Mouse (Mus musculus): ENCODE data around the gene Fbxw5.
"Not testable (repeated sequence)": the region's sequence is repeated elsewhere in the genome, so short reads cannot be mapped to it uniquely, and the experiment has no call there.

Fbxw5 gene

DNA sequence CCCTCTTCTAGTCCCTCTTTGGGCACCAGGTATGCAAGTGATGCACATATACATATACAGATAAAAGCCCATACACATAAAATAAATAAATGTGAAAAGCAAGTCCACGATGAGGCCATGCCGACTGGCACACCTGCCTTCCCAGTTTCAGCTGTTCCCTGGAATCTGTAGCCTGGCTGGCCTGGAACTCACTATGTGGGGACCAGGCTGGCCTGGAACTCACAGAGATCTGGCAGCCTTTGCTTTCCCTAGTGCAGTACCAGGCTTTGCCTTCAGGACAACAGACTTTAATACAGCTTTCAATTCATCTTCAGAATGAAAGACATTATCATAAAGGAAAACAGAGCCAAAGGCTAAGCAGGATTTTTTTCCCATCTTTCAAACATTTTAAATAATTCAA is 33.2 kb downstream of the Fbxw5 start:
- no peak for DNase-seq

DNA sequence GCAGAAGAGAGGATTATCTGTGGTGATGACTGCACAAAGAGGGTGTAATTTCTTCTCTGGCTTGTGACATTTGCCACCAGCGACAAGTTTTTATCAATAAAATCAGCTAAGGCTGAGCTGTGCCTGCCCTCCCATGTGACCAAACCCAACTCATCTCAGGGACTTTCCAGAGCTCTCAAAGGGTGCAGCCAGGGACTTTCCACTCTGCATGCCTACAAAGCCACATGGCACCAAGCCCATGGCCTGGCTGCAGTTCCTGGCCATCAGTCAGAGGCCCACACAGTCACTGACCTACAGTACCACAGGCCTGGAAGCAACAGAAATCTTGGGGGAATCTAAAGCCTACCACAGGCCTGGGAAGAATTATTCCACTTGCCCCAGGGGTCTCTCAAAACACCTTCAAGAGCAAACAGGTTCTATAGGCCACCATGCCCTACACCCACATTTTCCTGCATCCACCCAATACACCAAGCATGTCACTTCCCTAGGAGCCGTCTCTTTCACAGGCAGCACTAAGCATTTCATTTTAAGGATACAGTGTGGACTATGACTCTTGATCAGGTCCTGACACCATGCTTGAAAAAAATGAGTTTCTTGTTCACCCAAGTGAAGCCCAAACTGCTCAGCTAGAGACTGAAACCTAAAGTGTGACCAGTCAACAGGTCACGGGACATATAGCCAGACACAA is 33.8 kb downstream of the Fbxw5 start:
- DNase-seq = no peak

DNA sequence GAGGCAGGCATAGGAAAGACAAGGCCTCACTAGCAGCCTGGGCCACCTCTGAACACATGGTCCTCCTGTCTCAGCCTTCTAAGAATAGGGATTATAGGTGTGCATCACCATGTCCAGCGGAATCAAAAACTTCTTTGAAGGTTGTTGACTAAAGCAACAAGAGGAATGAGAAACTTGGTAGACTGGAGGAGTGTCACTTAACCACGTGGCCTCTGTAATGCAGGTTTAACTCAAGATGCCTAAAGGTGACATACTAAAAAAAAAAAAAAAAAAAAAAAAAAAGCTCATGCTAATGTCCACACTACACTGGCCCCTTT is 34.3 kb downstream of the Fbxw5 start:
- DNase-seq = no peak

DNA sequence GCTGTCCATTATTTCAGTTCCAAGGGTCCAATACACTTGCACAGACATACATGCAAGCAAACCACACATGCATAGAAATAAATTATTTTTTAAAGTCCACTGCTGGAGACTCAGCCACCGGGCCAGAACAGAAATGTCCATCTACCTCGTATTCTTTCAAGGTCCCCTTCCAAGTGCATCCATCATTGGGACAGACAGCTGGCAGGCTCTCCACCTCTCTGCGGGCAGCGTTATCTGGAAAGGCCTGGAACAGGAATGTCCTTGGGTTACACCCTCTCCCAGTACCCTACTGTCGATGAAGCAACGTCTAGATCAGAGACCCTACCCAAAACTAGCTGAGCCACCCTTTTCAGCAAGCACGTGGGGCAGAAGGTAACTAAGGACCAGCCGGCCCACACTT is 36.0 kb downstream of the Fbxw5 start:
- no peak for DNase-seq

DNA sequence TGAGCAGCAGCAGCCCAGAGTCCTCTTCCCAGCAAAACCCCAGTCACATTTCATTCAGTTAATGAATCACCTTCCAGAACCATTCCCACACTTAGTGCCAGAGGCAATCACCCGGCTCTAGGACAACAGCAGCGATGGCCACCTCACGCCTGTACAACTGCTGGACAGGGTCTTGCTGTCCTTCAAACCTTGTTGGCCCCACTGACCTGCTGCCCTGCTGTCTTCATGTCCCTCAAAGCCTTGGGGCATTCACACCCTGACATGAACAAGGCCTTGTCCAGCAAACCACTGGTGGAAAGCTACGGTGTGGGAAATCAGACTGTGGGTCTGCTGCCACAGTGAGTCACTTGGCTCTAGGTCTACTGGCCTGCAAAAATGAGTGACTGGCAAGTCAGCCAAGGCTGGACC is 40.0 kb downstream of the Fbxw5 start:
- DNase-seq = no peak

DNA sequence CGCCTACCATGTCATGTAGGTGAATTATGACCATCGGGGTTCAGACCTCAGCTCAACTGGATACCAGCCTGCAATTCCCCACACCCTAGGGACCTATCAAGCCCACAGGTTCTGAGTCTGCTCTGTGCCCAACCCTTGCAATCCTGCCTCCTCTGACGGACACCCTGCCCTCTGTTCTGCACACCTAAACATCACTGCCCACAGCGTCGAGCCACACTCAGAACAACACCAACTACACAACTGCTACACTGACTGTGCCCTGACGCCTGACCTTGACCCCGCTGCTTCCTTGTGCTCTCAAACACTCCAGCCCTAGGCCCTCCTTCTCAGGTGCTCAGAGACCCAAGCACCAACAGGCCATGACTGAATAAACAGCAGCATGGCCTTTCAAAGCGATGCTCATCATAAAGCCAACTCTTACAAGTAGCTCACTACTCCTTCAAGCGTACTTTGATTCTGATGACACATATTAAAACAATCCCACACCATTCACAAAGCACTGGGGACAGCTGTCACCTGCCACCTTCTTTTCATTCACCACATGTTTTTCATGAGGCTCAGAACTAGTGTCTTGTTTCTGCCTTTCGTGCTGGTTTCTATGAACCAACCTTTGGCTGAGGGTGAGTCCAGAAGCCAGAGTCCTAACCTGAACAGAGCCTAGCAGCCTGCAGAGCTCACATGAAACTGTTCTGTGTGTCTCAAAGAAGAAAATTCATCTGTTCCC is 41.3 kb downstream of the Fbxw5 start:
- no peak for DNase-seq

DNA sequence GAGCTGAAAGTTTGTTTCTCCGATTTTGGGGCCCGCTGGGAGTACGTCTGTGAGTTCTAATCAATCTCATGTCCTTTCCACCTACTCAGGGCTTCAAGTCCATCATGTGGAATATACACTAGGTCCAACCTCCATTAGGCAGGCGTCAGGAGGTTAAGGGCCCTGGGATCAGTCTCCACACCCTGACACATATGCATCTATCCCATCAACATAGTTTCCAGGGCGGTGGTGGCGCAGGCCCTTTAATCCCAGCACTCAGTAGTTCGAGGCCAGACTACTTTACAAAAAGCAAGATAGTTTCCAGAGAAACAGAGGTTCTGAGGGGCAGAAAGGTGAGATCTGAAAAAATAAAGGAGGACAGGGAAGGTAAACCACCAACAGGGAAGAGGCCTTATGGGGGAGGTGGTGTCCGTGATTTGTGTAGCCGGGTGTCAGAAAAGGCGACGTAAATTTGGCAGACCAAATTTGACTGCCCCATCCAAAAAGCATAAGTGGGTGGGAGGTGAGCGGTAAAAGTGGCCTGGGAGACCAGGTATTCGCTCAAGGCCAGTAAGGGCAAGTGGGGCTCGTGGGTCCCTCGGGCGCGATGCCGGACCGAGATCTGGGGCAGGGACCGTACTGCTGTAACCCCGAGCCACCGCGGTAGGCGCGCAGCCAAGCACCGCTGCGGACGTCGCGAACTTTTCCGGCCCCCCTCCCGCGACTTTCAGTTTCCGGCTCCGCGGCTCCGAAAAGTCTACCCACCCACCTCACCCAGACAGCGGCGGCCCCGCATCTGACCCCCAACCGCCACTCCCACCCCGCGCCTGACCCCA is 45.7 kb downstream of the Fbxw5 start:
- no peak for DNase-seq

DNA sequence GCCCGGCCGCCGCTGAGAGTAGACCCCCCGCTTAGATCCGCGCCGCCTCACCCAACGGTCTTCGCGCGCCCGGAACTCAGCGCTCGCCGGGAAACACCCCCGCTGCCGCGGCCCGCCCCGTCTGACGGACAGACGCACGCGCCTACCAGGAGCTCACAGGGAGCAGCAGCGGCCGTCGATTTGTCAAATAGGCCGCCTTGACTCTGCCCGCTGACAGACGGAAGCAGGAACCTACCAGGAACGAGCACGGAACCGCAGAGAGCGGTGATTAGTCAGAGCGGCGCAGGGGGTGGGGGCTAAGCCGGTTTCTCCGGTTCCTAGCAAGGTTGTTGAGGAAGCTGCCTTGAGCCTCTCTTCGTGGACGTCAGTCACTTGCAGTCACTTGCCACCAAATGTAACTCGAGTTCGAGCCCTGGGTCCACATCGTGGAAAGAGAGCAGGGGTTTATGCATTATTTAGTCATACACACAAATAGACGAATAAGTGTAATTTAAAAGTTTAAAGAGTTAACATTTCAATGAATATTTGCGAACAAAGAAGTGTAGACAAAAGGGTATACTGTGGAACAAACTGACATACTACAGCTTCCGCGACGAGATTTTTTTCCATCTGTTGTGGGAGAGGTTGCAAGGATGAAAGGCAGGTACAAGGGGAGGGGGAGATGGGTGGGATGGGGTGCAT is 46.4 kb downstream of the Fbxw5 start, which contains the start of gene Traf2:
Traf2 (minus strand) TSS at position 130 of the 681 bp plus-strand sequence.
- peak; percentile 98 for DNase-seq

DNA sequence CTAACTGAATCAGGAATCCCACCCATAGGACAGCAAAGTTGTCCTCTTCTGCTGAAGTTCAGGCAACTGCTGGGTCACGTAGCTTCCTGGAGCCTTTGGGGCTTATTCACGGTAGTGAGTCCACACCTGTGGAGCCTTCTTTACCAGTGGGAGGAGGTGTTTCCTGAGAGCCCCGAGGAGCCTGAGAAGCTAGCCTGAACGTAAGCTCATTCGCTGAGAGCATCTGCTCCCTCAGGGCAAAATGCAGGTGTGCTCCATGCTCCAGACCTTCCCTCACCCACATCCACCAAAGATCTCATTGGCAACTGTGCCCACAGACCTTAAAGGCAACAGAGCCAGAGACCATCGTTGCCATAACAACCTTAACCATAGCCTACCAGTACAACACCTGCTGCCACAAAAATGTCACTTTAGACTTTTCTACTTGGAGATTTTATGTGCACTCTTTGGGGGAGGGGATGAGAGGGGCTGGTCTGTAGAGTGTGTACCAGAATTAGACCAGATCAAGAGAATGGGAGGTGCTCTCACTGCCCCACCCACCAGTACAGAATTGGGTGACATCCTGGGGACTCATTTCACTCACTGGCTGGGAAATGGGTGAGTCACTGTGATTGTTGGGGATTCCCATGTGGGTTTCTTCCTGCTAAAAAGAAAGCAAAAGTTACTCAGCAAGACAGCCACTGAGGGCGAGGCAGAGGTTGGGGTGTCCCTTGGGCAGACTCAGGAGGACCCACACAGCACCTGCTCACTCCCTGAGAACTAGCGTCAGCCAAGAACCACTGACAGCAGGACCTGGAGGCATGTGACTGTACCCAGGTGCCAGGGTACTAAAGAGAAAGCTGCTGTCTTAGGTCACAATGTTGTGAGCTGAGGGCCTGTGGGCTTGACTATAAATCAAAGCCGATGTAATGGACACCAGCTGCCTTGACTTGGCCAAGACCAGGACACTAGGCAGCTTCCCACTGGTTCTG is 48.8 kb downstream of the Fbxw5 start:
- DNase-seq = no peak

DNA sequence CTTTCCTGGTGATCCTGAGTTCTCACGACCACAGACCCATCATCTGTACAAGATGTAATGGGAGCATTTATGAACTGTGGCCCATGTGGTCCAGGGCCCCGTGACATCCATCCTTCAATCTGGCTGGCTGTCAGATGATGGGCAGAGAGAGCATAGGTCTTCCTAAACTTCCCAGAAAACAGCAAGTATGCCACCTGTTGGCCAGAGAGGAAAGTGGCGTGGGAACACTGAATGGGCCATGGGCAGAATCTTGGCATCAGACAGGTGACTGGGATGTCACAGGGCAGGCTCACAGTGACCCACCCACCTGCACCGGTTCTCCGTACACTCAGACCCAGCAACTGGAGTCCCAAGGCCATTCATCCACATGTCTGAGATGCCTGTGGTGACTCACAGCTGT is 50.6 kb downstream of the Fbxw5 start:
- DNase-seq = no peak

DNA sequence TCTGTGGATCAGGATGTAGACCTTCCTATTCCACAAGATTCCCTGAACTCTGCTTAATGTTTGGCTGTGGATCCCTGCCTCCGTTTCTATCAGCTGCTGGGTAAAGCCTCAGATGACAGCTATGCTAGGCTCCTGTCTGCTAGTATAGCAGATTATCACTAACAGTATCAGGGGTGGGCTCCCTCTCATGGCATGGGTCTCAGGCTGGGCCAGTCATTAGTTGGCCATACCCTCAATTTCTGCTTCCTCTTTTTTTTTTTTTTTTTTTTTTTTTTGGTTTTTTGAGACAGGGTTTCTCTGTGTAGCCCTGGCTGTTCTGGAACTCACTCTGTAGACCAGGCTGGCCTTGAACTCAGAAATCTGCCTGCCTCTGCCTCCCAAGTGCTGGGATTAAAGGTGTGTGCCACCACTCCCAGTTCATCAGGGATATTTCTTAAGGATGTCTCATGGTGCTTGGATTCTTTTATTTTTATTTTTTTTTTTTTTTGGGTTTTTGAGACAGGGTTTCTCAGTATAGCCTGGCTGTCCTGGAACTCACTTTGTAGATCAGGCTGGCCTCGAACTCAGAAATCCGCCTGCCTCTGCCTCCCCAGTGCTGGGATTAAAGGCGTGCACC is 52.7 kb downstream of the Fbxw5 start:
- DNase-seq = not testable (repeated sequence)

Data from liver (tissue).